Mouse (Mus musculus) kidney, embryonic 16.5 days (tissue): ENCODE measurements around the gene Nat8f3. TPM values are rescaled to one million over a fixed set of nuclear protein-coding genes. Genes with fewer than 3 reads are reported as not detected.
"Not testable (repeated sequence)": the region's sequence is repeated elsewhere in the genome, so short reads cannot be mapped to it uniquely, and the experiment has no call there.

Experiments
- ATAC-seq: fragments of 200-750 bp; cut with Nextera tagmentation; 2 replicates; pipeline ENCODE4 v1.8.0; 2017; ENCODE audit warnings: moderate TSS enrichment; ENCODE audit not compliant: low FRiP score, low TSS enrichment
- H3K27ac ChIP-seq: fragments of 300-500 bp; sonication (generic); 2 replicates; pipeline ENCODE4 v1.5.1; 2014; ENCODE audit warnings: low read length
- H3K27me3 ChIP-seq: fragments of 300-500 bp; sonication (generic); 2 replicates; pipeline ENCODE4 v1.6.1; 2014; ENCODE audit warnings: low read length, control low read depth, mixed read lengths; ENCODE audit not compliant: insufficient read depth
- H3K36me3 ChIP-seq: fragments of 300-500 bp; sonication (generic); 2 replicates; pipeline ENCODE4 v1.6.1; 2014; ENCODE audit warnings: low read length, control low read depth, mixed read lengths; ENCODE audit not compliant: insufficient read depth
- H3K4me1 ChIP-seq: fragments of 300-500 bp; sonication (generic); 2 replicates; pipeline ENCODE4 v1.6.1; 2014; ENCODE audit warnings: low read length, control low read depth, mixed read lengths; ENCODE audit not compliant: insufficient read depth
- H3K4me2 ChIP-seq: fragments of 300-500 bp; sonication (generic); replicated peaks from 2 replicates; pipeline ENCODE4 v1.6.1; 2014; ENCODE audit warnings: low read depth, low read length
- H3K4me3 ChIP-seq: fragments of 300-500 bp; sonication (generic); 2 replicates; pipeline ENCODE4 v1.5.1; 2014; ENCODE audit warnings: mild to moderate bottlenecking, low read length
- H3K9ac ChIP-seq: fragments of 300-500 bp; sonication (generic); replicated peaks from 2 replicates; pipeline ENCODE4 v1.6.1; 2014; ENCODE audit warnings: low read length
- H3K9me3 ChIP-seq: fragments of 300-500 bp; sonication (generic); 2 replicates; pipeline ENCODE4 v1.6.1; 2016; ENCODE audit warnings: low read length, control low read depth
- WGBS: fragments of 180-500 bp; shearing (Covaris S2); extraction: QIAGEN DNeasy Blood & Tissue Kit; methylation state at CpG from one replicate; pipeline ENCODE4 v1.1.7; 2014; 5-methylcytosine and 5-hydroxymethylcytosine counted together
- polyA plus RNA-seq: library from polyadenylated mRNA; unstranded; fragments of >200 nt; fragmentation: Nextera tagmentation; extraction: Ambion mirVana; gene quantifications from 2 replicates; pipeline ENCODE4 v1.2.1, GENCODE M21; 2015

Gene Nat8f3
- polyA plus RNA-seq = 0.14 and 0.19 TPM in 2 replicates

DNA sequence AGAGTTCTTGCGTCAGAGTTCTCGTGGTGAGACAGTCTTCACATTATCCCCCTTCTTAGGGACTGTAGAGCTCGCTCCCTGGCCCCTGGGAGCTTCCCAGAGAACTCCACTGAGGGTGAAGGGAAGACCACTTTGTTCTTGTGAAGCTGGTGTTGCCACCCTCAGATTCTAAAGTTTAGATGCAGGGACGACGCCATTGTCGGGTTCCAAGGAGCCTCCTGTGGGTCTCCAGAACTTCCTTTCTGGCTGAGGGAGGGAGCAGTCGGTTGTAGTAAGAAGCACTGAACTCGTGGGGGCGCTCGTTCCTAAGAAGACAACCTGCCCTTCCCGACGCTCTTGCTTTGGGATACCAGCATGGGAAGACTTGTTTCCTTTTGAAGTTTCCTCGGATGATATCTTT, at the start of gene Nat8f3:
Gene Nat8f3, minus strand, starts transcription at position 223 of the 400 bp plus-strand sequence.
- WGBS = 65% methylated on average over 12 of the region's 13 CpGs
- H3K36me3 ChIP-seq, H3K27me3 ChIP-seq, H3K9me3 ChIP-seq, H3K4me1 ChIP-seq, H3K4me3 ChIP-seq, H3K4me2 ChIP-seq, ATAC-seq, H3K27ac ChIP-seq, H3K9ac ChIP-seq: not testable (repeated sequence)

DNA sequence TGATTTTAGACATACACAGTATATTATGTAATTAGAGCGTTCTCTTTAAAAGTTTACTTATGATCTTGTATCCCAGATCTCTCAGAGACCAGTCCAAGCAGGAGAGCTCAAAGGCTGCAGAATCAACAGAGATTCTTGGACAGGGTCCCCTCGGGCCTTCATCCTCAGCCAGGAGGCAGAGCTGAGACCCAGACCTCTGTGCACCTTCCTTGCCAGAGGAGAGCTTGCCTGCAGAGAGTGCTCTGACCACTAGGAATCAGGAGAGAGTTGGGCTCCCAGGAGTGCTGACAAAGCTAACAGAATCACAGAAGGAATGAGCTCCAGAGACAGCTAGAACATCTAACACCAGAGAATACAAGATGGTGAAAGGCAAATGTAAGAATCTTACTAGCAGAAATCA, 47.8 kb upstream of the Nat8f3 start:
- Histone ChIP-seq H3K4me2 (no peak overlapping the region), H3K27me3 (no peaks in the 10 kb centered on the region), H3K4me3 (no peak overlapping the region), H3K9me3 (no peaks in the 10 kb centered on the region), H3K4me1 (no peaks in the 10 kb centered on the region), H3K36me3 (no peaks in the 10 kb centered on the region), H3K9ac (no peak overlapping the region), H3K27ac (no peak overlapping the region)
- WGBS = 79% methylated on average over 2 of the region's 2 CpGs
- no peak for ATAC-seq

DNA sequence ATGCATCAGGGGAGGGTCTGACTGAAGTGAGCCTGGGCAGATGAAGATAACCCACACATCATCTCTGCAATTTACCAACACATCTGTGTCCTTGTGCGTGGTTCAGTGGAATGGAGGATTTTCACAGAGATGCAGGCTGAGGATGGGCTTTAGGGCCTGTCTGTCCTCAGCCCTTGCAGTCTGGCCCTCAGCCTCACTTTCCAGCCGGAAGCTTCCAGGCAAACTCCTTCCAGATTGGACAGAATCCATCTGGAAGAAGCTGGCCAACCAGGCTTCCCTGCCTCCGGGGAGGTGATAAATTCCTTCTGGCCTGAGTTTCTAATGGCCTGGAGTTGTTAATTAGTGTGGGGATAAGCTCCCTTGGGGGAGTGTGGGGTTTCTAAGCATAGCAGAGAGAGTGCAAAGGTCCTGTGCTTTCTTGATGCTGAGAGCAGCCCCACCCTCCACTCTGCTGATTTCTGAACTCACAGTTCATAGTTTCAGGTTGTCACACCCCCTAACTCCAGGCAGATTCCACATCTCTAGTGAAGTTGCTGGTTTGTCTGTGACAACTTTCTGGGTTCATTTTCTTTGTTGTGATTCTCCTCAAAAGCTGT, 45.5 kb upstream of the Nat8f3 start:
- not testable (repeated sequence) for ATAC-seq, H3K9ac ChIP-seq
- WGBS = 47% methylated on average over 2 of the region's 3 CpGs

DNA sequence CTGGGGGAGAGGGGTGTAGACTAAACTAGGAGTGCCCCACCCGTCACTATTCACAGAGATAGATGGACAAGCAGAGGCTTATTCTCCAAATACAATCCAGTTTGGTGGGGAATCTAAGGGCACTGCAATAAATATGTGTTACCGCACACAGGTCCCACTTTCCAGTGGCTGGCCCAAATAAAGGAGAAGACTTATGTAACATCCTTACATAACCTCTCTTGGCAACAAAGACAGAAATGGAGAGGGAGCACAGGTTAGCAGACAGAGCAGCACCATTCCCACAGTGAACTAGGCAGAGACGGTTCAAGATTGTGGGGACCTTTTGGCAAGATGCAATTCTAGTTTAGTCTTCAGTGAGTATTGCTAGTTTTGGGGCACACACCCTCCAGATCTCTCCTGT, 45.0 kb upstream of the Nat8f3 start:
- not testable (repeated sequence) for H3K36me3 ChIP-seq, H3K4me3 ChIP-seq, H3K9ac ChIP-seq, H3K27ac ChIP-seq, H3K27me3 ChIP-seq, ATAC-seq, H3K9me3 ChIP-seq, H3K4me1 ChIP-seq, H3K4me2 ChIP-seq
- WGBS = 85% methylated on average over 2 of the region's 3 CpGs

More for the DNA sequence above, 45.5 kb upstream of the Nat8f3 start:
- not testable (repeated sequence) for H3K4me2 ChIP-seq, H3K36me3 ChIP-seq, H3K4me1 ChIP-seq, H3K27ac ChIP-seq, H3K27me3 ChIP-seq, H3K9me3 ChIP-seq, H3K4me3 ChIP-seq

DNA sequence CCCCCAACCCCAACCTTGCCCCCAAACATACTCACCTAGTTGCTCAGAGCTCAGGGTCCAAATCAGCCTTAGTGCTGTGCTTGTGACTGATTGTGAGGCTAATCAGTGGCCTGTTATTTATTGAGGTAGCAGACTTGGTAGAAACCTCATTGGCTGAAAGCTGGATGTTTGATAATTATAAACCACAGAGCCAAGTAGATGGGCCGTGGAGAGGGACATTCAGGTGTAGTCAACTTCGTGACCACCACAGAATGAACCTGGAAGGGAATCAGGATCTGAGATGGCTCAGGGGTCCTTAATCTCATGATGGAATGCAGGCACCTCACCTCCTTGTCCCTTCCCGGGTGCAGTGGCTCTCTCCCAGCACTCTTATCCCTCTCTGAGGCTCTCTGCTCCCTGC, 44.2 kb upstream of the Nat8f3 start:
- H3K9ac ChIP-seq, ATAC-seq, H3K9me3 ChIP-seq, H3K27ac ChIP-seq, H3K4me2 ChIP-seq, H3K36me3 ChIP-seq, H3K4me3 ChIP-seq, H3K27me3 ChIP-seq, H3K4me1 ChIP-seq: not testable (repeated sequence)
- 72% methylated on average over 2 of the region's 3 CpGs for WGBS

DNA sequence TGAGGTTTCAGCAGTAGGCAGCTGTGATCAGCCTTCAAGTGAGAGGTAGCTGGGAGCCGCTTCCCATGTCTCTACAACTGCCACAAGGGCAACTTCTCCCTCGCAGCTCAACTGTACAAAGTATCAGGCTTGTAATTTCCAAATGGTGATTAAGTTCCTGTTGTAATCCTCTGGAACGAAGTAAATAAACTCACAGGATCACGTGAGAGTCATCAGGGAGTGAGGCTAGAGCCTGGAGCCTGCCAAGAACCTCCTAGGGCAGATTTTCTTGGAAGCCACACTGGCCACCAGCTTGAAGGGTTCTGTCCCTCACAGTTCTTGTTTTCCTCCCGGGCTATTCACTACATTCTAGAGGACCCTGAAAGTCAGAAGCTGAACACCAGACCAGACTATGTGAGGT, 37.6 kb upstream of the Nat8f3 start:
- H3K27me3 ChIP-seq, H3K4me2 ChIP-seq, H3K4me1 ChIP-seq, ATAC-seq, H3K9ac ChIP-seq, H3K9me3 ChIP-seq, H3K27ac ChIP-seq, H3K36me3 ChIP-seq, H3K4me3 ChIP-seq: not testable (repeated sequence)
- 64% methylated on average over 5 of the region's 5 CpGs for WGBS

DNA sequence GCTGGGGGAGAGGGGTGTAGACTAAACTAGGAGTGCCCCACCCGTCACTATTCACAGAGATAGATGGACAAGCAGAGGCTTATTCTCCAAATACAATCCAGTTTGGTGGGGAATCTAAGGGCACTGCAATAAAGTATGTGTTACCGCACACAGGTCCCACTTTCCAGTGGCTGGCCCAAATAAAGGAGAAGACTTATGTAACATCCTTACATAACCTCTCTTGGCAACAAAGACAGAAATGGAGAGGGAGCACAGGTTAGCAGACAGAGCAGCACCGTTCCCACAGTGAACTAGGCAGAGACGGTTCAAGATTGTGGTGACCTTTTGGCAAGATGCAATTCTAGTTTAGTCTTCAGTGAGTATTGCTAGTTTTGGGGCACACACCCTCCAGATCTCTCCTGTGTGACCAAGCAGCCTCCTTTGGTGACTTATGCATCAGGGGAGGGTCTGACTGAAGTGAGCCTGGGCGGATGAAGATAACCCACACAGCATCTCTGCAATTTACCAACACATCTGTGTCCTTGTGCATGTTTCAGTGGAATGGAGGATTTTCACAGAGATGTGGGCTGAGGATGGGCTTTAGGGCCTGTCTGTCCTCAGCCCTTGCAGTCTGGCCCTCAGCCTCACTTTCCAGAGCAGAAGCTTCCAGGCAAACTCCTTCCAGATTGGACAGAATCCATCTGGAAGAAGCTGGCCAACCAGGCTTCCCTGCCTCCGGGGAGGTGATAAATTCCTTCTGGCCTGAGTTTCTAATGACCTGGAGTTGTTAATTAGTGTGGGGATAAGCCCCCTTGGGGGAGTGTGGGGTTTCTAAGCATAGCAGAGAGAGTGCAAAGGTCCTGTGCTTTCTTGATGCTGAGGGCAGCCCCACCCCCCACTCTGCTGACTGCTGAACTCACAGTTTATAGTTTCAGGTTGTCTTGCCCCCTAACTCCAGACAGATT, 2.2 kb downstream of the Nat8f3 start:
- 70% methylated on average over 5 of the region's 6 CpGs for WGBS
- not testable (repeated sequence) for H3K4me3 ChIP-seq

DNA sequence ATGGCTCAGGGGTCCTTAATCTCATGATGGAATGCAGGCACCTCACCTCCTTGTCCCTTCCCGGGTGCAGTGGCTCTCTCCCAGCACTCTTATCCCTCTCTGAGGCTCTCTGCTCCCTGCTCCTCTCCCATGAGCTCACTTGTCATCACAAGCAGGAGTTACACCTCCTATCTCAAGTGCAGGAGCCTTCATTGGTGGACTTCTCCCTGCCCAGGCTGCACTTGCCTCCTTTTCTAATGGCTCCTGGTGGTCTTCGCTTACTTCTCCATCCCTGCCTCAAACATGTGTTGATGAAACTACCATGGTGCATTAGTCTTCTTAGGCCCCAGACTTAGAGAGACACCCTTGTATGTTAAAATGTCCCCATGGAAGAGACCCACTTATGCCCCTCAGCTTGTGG, 2.9 kb downstream of the Nat8f3 start:
- not testable (repeated sequence) for ATAC-seq, H3K9ac ChIP-seq, H3K4me1 ChIP-seq, H3K27me3 ChIP-seq, H3K4me2 ChIP-seq, H3K9me3 ChIP-seq, H3K27ac ChIP-seq, H3K36me3 ChIP-seq, H3K4me3 ChIP-seq
- WGBS = 88% methylated on average over 1 of the region's 2 CpGs

More for the DNA sequence above, 2.2 kb downstream of the Nat8f3 start:
- H3K4me1 ChIP-seq, H3K27ac ChIP-seq, H3K9me3 ChIP-seq, H3K36me3 ChIP-seq, H3K9ac ChIP-seq, ATAC-seq, H3K27me3 ChIP-seq, H3K4me2 ChIP-seq: not testable (repeated sequence)

DNA sequence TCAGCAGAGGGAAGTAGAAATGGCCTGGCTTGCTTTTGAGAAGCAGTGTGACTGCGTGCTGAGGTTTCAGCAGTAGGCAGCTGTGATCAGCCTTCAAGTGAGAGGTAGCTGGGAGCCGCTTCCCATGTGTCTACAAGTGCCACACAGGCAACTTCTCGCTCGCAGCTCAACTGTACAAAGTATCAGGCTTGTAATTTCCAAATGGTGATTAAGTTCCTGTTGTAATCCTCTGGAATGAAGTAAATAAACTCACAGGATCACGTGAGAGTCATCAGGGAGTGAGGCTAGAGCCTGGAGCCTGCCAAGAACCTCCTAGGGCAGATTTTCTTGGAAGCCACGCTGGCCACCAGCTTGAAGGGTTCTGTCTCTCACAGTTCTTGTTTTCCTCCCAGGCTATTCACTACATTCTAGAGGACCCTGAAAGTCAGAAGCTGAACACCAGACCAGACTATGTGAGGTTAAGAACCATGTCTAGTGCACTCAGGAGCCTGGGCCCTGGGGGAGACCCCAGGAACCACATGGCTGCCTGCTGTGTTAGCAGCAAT, 9.8 kb downstream of the Nat8f3 start:
- not testable (repeated sequence) for H3K9me3 ChIP-seq, H3K27me3 ChIP-seq, ATAC-seq, H3K9ac ChIP-seq, H3K4me3 ChIP-seq, H3K4me1 ChIP-seq, H3K27ac ChIP-seq, H3K4me2 ChIP-seq, H3K36me3 ChIP-seq
- WGBS = 43% methylated on average over 3 of the region's 6 CpGs

DNA sequence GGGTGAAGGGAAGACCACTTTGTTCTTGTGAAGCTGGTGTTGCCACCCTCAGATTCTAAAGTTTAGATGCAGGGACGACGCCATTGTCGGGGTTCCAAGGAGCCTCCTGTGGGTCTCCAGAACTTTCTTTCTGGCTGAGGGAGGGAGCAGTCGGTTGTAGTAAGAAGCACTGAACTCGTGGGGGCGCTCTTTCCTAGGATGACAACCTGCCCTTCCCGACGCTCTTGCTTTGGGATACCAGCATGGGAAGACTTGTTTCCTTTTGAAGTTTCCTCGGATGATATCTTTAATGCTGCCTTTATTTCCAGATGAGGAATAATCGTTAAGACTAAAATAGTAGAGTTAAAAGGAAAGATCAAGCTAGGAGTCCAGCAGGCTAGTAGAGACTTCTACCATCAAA, 52.4 kb downstream of the Nat8f3 start, which contains the start of gene Nat8f7:
Gene Nat8f7, minus strand, starts transcription at position 101 of the 400 bp plus-strand sequence.
- not testable (repeated sequence) for H3K9me3 ChIP-seq, H3K27me3 ChIP-seq, H3K4me1 ChIP-seq, H3K27ac ChIP-seq, H3K4me2 ChIP-seq, H3K9ac ChIP-seq, ATAC-seq, H3K4me3 ChIP-seq, H3K36me3 ChIP-seq
- WGBS = 78% methylated on average over 9 of the region's 10 CpGs
